Mouse (Mus musculus) neural tube, embryonic 12.5 days (tissue): ENCODE measurements around the gene Hist1h2aa. TPM values are rescaled to one million over a fixed set of nuclear protein-coding genes. Genes with fewer than 3 reads are reported as not detected.

ENCODE experiments used
- ATAC-seq: fragments of 200-750 bp; cut with Nextera tagmentation; 2 replicates; pipeline ENCODE4 v1.8.0; 2017; ENCODE audit warnings: low read depth, mild to moderate bottlenecking, moderate TSS enrichment, moderate library complexity; ENCODE audit not compliant: low FRiP score
- H3K27ac ChIP-seq: fragments of 300-500 bp; sonication (generic); 2 replicates; pipeline ENCODE4 v1.5.1; 2016
- H3K27me3 ChIP-seq: fragments of 300-500 bp; sonication (generic); replicated peaks from 2 replicates; pipeline ENCODE4 v1.6.1; 2016; ENCODE audit warnings: mild to moderate bottlenecking
- H3K36me3 ChIP-seq: fragments of 300-500 bp; sonication (generic); 2 replicates; pipeline ENCODE4 v1.6.1; 2016; ENCODE audit warnings: mild to moderate bottlenecking
- H3K4me1 ChIP-seq: fragments of 300-500 bp; sonication (generic); 2 replicates; pipeline ENCODE4 v1.6.1; 2016
- H3K4me2 ChIP-seq: fragments of 300-500 bp; sonication (generic); replicated peaks from 2 replicates; pipeline ENCODE4 v1.6.1; 2016; ENCODE audit warnings: mild to moderate bottlenecking
- H3K4me3 ChIP-seq: fragments of 300-500 bp; sonication (generic); 2 replicates; pipeline ENCODE4 v1.5.1; 2016
- H3K9ac ChIP-seq: fragments of 300-500 bp; sonication (generic); 2 replicates; pipeline ENCODE4 v1.6.1; 2016; ENCODE audit warnings: mild to moderate bottlenecking
- H3K9me3 ChIP-seq: fragments of 300-500 bp; sonication (generic); 2 replicates; pipeline ENCODE4 v1.6.1; 2016; ENCODE audit warnings: mild to moderate bottlenecking
- WGBS: fragments of 180-500 bp; shearing (Covaris S2); methylation state at CpG from one replicate; pipeline ENCODE4 v1.1.7; 2016; 5-methylcytosine and 5-hydroxymethylcytosine counted together
- polyA plus RNA-seq: library from polyadenylated mRNA; unstranded; fragments of >200 nt; fragmentation: Nextera tagmentation; extraction: Ambion mirVana; gene quantifications from 2 replicates; pipeline ENCODE4 v1.2.1, GENCODE M21; 2016

Hist1h2aa gene
- not detected in 2 replicates for polyA plus RNA-seq

GRCm38 (mm10) chr13:23934211-23934520, at the start of gene Hist1h2aa:
TSS of gene Hist1h2aa (plus strand) at chr13:23934462.
- peaks cover 4% of the 10 kb centered on the region for H3K9me3 ChIP-seq
- no peaks in the 10 kb centered on the region for H3K4me1 ChIP-seq
- H3K36me3 ChIP-seq, result no peaks in the 10 kb centered on the region
- no peak within 1 kb of the TSS for H3K9ac ChIP-seq
- no peak within 1 kb of the TSS for H3K4me2 ChIP-seq
- no peak within 1 kb of the TSS for H3K4me3 ChIP-seq
- no peak within 1 kb of the TSS for H3K27ac ChIP-seq
- ATAC-seq, result no peak
- 91% methylated on average over 10 of the region's 10 CpGs for WGBS
- no peaks in the 10 kb centered on the region for H3K27me3 ChIP-seq

GRCm38 (mm10) chr13:23885540-23885939, 48.7 kb upstream of the Hist1h2aa start:
- 0 out of 2 replicates have a peak, but pooled peaks have one; percentile 41 for ATAC-seq
- H3K36me3 ChIP-seq, result no peaks in the 10 kb centered on the region
- H3K9me3 ChIP-seq, result no peaks in the 10 kb centered on the region
- no peaks in the 10 kb centered on the region for H3K4me1 ChIP-seq
- no peak overlapping the region for H3K4me3 ChIP-seq
- H3K9ac ChIP-seq, result no peak overlapping the region
- no peaks in the 10 kb centered on the region for H3K27me3 ChIP-seq
- WGBS, result 42% methylated on average over 2 of the region's 2 CpGs
- no peak overlapping the region for H3K27ac ChIP-seq
- no peak overlapping the region for H3K4me2 ChIP-seq

GRCm38 (mm10) chr13:23887026-23887725, 47.1 kb upstream of the Hist1h2aa start:
- H3K27me3 ChIP-seq, result no peaks in the 10 kb centered on the region
- H3K4me2 ChIP-seq, result no peak overlapping the region
- H3K4me3 ChIP-seq, result no peak overlapping the region
- no peak for ATAC-seq
- H3K27ac ChIP-seq, result no peak overlapping the region
- H3K4me1 ChIP-seq, result no peaks in the 10 kb centered on the region
- no peaks in the 10 kb centered on the region for H3K36me3 ChIP-seq
- H3K9me3 ChIP-seq, result no peaks in the 10 kb centered on the region
- WGBS, result 86% methylated on average over 3 of the region's 3 CpGs
- no peak overlapping the region for H3K9ac ChIP-seq

- no peak for ATAC-seq
- H3K9ac ChIP-seq, result no peak overlapping the region
- H3K36me3 ChIP-seq, result no peaks in the 10 kb centered on the region
- WGBS, result 61% methylated on average over 6 of the region's 6 CpGs
- peaks cover 5% of the 10 kb centered on the region; the same call in 1 of the 2 replicates for H3K4me1 ChIP-seq
- no peaks in the 10 kb centered on the region for H3K27me3 ChIP-seq
- H3K9me3 ChIP-seq, result no peaks in the 10 kb centered on the region
- H3K4me3 ChIP-seq, result no peak overlapping the region
- no peak overlapping the region for H3K27ac ChIP-seq
- no peak overlapping the region for H3K4me2 ChIP-seq
Measured at GRCm38 (mm10) chr13:23889011-23889605, 45.2 kb upstream of the Hist1h2aa start.

- Histone ChIP-seq H3K27ac (no peak overlapping the region), H3K27me3 (no peaks in the 10 kb centered on the region), H3K4me3 (no peak overlapping the region), H3K9me3 (no peaks in the 10 kb centered on the region), H3K36me3 (no peaks in the 10 kb centered on the region), H3K4me2 (no peak overlapping the region; the same call in 1 of the 2 replicates), H3K9ac (no peak overlapping the region), H3K4me1 (peaks cover 5% of the 10 kb centered on the region; the same call in 1 of the 2 replicates)
- 0 out of 2 replicates have a peak, but pooled peaks have one; percentile 41 for ATAC-seq
- WGBS, result 18% methylated on average over 9 of the region's 9 CpGs
Measured at GRCm38 (mm10) chr13:23892592-23893268, 41.5 kb upstream of the Hist1h2aa start.

- no peak overlapping the region for H3K4me3 ChIP-seq
- H3K27me3 ChIP-seq, result no peaks in the 10 kb centered on the region
- no peaks in the 10 kb centered on the region for H3K9me3 ChIP-seq
- no peak overlapping the region for H3K9ac ChIP-seq
- 22% methylated on average over 4 of the region's 4 CpGs for WGBS
- no peak for ATAC-seq
- H3K27ac ChIP-seq, result no peak overlapping the region
- H3K4me1 ChIP-seq, result peaks cover 5% of the 10 kb centered on the region; the same call in 1 of the 2 replicates
- H3K36me3 ChIP-seq, result no peaks in the 10 kb centered on the region
- no peak overlapping the region; the same call in 1 of the 2 replicates for H3K4me2 ChIP-seq
Measured at GRCm38 (mm10) chr13:23893269-23893593, 41.0 kb upstream of the Hist1h2aa start.

- no peak overlapping the region for H3K4me3 ChIP-seq
- no peak for ATAC-seq
- WGBS, result 73% methylated on average over 6 of the region's 6 CpGs
- H3K9me3 ChIP-seq, result no peaks in the 10 kb centered on the region
- no peaks in the 10 kb centered on the region for H3K27me3 ChIP-seq
- H3K9ac ChIP-seq, result no peak overlapping the region
- no peak overlapping the region for H3K27ac ChIP-seq
- peaks cover 2% of the 10 kb centered on the region; the same call in 1 of the 2 replicates for H3K4me1 ChIP-seq
- no peaks in the 10 kb centered on the region for H3K36me3 ChIP-seq
- H3K4me2 ChIP-seq, result no peak overlapping the region
Measured at GRCm38 (mm10) chr13:23898242-23898641, 36.0 kb upstream of the Hist1h2aa start.

GRCm38 (mm10) chr13:23906906-23907305, 27.4 kb upstream of the Hist1h2aa start:
- Histone ChIP-seq H3K9ac (no peak overlapping the region), H3K27me3 (no peaks in the 10 kb centered on the region), H3K4me3 (no peak overlapping the region), H3K27ac (no peak overlapping the region), H3K9me3 (no peaks in the 10 kb centered on the region), H3K4me1 (no peaks in the 10 kb centered on the region), H3K36me3 (no peaks in the 10 kb centered on the region), H3K4me2 (no peak overlapping the region)
- 95% methylated on average over 5 of the region's 5 CpGs for WGBS
- no peak for ATAC-seq

GRCm38 (mm10) chr13:23910121-23910520, 24.1 kb upstream of the Hist1h2aa start:
- H3K9ac ChIP-seq, result no peak overlapping the region
- H3K27ac ChIP-seq, result no peak overlapping the region
- H3K27me3 ChIP-seq, result no peaks in the 10 kb centered on the region
- no peaks in the 10 kb centered on the region for H3K36me3 ChIP-seq
- no peak overlapping the region for H3K4me3 ChIP-seq
- ATAC-seq, result no peak
- H3K4me1 ChIP-seq, result no peaks in the 10 kb centered on the region
- no peak overlapping the region for H3K4me2 ChIP-seq
- H3K9me3 ChIP-seq, result no peaks in the 10 kb centered on the region
- 84% methylated on average over 5 of the region's 5 CpGs for WGBS

GRCm38 (mm10) chr13:23911335-23911734, 22.9 kb upstream of the Hist1h2aa start:
- Histone ChIP-seq H3K4me3 (no peak overlapping the region), H3K27ac (no peak overlapping the region), H3K9ac (no peak overlapping the region), H3K36me3 (no peaks in the 10 kb centered on the region), H3K4me1 (0 out of 2 replicates have a peak, but pooled peaks cover 3% of the 10 kb centered on the region), H3K9me3 (no peaks in the 10 kb centered on the region), H3K4me2 (no peak overlapping the region), H3K27me3 (no peaks in the 10 kb centered on the region)
- 87% methylated on average over 5 of the region's 5 CpGs for WGBS
- ATAC-seq, result no peak

- ATAC-seq, result no peak
- no peaks in the 10 kb centered on the region for H3K9me3 ChIP-seq
- no peak overlapping the region for H3K4me3 ChIP-seq
- no peaks in the 10 kb centered on the region for H3K27me3 ChIP-seq
- WGBS, result 45% methylated on average over 6 of the region's 6 CpGs
- H3K27ac ChIP-seq, result no peak overlapping the region
- H3K4me1 ChIP-seq, result peaks cover 3% of the 10 kb centered on the region; the same call in 1 of the 2 replicates
- H3K36me3 ChIP-seq, result no peaks in the 10 kb centered on the region
- no peak overlapping the region for H3K9ac ChIP-seq
- no peak overlapping the region for H3K4me2 ChIP-seq
Measured at GRCm38 (mm10) chr13:23913791-23914306, 20.4 kb upstream of the Hist1h2aa start.

GRCm38 (mm10) chr13:23914376-23915167, 19.7 kb upstream of the Hist1h2aa start, which contains the start of gene Slc17a4:
TSS of gene Slc17a4 (minus strand) at chr13:23915009.
- no peak for ATAC-seq
- WGBS, result 66% methylated on average over 9 of the region's 9 CpGs
- H3K4me3 ChIP-seq, result no peak within 1 kb of the TSS

More at GRCm38 (mm10) chr13:23914376-23915167, 19.7 kb upstream of the Hist1h2aa start, which contains the start of gene Slc17a4:
- Histone ChIP-seq H3K4me1 (peaks cover 3% of the 10 kb centered on the region; the same call in 1 of the 2 replicates), H3K27ac (no peak within 1 kb of the TSS), H3K27me3 (no peaks in the 10 kb centered on the region), H3K9me3 (no peaks in the 10 kb centered on the region), H3K36me3 (no peaks in the 10 kb centered on the region), H3K4me2 (no peak within 1 kb of the TSS), H3K9ac (no peak within 1 kb of the TSS)
